Mouse (Mus musculus): ENCODE measurements around the gene Aig1.

The Aig1 gene

GRCm38 (mm10) chr10:13652061-13652460, 216.7 kb downstream of the Aig1 start:
- no peak for DNase-seq (ENCODE audit: low read depth, low spot score)

GRCm38 (mm10) chr10:13641750-13642149, 227.0 kb downstream of the Aig1 start:
- DNase-seq (ENCODE audit: low read depth, low spot score): no peak

DNA sequence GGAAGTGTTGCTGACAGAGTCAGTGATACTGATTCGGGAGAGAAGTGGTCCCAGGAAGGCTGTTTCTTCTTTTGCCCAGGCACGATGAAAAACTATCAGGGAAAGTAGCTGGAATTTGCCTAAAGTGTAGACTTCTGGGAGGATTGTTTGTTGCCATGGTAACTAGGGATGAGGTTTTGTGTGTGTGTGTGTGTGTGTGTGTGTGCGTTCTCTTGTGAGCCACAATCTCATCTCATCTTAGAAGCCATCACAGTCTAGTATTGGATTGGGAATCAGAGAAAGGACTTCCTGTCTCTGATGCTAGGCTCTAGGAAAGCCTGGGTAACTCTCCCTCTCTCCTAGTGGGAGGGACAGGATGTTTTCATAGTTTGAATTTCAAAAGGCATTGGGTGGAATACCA, 237.0 kb downstream of the Aig1 start:
- DNase-seq (ENCODE audit: low read depth, low spot score): peak; percentile 2

GRCm38 (mm10) chr10:13623735-13624134, 245.0 kb downstream of the Aig1 start:
- no peak for DNase-seq (ENCODE audit: low read depth, low spot score)

DNA sequence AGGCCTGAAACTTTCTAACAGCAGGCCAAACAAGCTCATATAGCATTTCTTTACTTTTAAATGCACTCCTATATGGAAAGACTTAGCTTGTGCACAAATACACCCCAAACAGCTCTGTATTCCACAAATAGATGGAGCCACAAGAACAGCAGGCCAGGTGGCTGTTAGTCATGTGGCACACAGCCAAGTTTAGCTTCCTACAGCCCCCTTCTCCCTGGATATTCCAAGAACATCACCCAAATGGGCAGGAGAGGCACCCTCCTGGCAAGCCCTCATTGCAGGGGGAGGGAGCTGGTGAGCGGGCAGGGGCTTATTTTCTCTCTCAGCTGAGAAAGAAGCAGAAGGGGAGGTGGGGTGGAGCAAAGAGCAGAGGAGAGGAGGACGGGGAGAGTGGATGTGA, 267.9 kb downstream of the Aig1 start:
- peak; percentile 11 for DNase-seq (ENCODE audit: low read depth, low spot score)

DNA sequence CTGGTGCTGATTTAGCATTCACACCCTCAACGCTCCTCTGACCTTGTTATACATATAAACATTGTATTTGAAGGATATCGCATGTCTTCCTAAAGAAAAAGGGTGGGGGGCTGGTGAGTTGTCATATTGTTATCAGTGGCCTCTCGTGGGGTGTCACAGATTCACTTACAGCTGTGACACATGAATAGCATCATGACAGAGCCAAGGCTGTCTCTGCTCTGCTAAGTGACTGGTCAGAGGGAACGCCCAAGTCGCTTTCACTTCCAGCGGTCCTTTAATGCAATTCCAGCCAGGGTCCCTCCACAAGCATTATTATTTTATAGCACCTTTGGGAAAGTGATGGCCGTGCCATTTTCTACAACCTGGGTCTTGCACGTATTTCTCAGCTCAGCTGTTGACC, 271.3 kb downstream of the Aig1 start:
- DNase-seq (ENCODE audit: low read depth, low spot score): no peak
